Mouse (Mus musculus) brown adipose tissue, adult 24 weeks (tissue): ENCODE measurements around the gene Crebzf. TPM values are rescaled to one million over a fixed set of nuclear protein-coding genes. Genes with fewer than 3 reads are reported as not detected.
A peak's percentile ranks its signal among the peaks of the same experiment; 100 is the strongest.

Source experiments
- H3K27ac ChIP-seq: fragments of 200-500 bp; replicated peaks from 2 replicates; pipeline ENCODE4 v1.5.1; 2012; ENCODE audit warnings: low read depth, mild to moderate bottlenecking, low read length
- H3K4me1 ChIP-seq: fragments of 200-500 bp; 2 replicates; pipeline ENCODE4 v1.6.1; 2012; ENCODE audit warnings: low read length, mixed read lengths; ENCODE audit not compliant: control insufficient read depth, insufficient read depth, insufficient read length
- H3K4me3 ChIP-seq: fragments of 200-500 bp; 2 replicates; pipeline ENCODE4 v1.5.1; 2012; ENCODE audit warnings: low read depth, mild to moderate bottlenecking, low read length, moderate library complexity; ENCODE audit not compliant: insufficient read depth
- polyA plus RNA-seq: library from polyadenylated mRNA; stranded (reverse); fragments of >200 nt; gene quantifications from 2 replicates; pipeline ENCODE4 v1.2.4, GENCODE M21; 2012; ENCODE audit not compliant: missing spikeins, insufficient read depth, insufficient read length

Gene Crebzf
- 23.2 and 37.5 TPM in 2 replicates for polyA plus RNA-seq

DNA sequence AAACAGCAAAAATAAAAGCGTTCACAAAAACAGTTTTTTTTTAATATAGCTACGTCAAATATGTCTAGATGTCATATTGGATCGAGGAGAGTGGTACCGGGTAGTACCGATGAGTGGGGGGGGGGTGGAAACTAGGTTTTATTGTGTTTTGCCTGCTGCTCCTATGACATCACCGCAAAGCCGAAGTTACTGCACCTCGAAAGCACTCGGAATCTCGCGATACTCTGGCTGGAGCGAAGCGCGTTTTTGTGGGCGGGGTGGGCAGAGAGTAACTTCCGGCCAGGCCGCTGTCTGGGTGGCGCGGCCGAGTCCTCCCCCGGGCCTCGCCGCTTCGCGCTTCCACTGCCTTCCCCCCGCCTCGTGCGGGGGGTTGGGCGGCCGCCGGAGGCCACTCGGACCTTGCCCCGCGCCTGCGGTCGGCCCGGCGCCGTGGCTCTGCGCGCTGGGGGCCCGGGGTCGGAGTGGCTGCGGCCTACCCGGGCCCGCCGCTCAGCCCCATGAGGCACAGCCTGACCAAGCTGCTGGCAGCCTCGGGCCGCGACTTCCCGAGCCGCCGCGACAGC, at the start of gene Crebzf:
Crebzf (plus strand) TSS at position 212 of the 563 bp plus-strand sequence.
- peak within 1 kb of the TSS; percentile 100 for H3K4me3 ChIP-seq
- peak within 1 kb of the TSS; percentile 83 for H3K27ac ChIP-seq
- no peaks in the 10 kb centered on the region; the same call in 1 of the 2 replicates for H3K4me1 ChIP-seq

DNA sequence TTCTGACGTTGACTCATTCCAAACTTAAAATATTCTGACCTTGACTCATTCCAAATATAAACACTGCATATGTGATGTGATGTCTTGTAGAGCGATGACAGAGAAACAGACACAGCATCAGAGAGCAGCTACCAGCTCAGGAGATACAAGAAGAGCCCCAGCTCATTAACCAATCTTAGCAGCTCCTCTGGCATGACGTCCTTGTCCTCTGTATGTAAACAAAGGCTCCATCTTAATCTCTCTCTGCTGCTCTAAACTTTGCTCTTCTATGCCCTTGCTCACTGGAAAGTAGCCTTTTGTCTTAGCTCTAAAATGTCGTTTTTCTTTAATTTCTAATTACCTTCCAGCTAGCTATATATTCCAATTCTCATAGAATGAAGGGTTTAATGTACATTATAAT, 47.5 kb upstream of the Crebzf start:
- H3K4me3 ChIP-seq: no peak overlapping the region
- no peak overlapping the region for H3K27ac ChIP-seq
- H3K4me1 ChIP-seq: no peaks in the 10 kb centered on the region

DNA sequence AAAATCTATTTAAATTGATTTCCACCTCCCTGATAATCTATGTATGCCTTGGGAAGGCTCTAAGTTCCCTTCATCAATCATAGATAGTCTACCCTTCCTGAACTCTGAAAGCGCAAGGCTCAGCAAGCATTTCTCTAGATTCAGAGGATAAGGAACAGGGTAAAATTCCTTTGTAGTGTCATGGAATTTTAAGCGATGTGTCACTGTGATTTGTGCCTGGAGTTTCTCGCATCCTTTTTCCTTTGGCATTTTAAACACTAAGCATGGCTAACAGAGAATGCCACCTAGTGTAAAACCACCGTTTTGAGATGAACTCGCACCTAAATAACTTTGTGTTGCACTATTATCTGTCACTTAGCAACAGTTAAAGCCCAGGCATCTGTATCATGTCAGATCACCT, 46.6 kb upstream of the Crebzf start:
- Histone ChIP-seq H3K27ac (no peak overlapping the region), H3K4me3 (no peak overlapping the region)

GRCm38 (mm10) chr7:90409934-90410333, 32.6 kb upstream of the Crebzf start:
- Histone ChIP-seq H3K27ac (no peak overlapping the region), H3K4me3 (no peak overlapping the region), H3K4me1 (no peaks in the 10 kb centered on the region)

More for the DNA sequence above, 46.6 kb upstream of the Crebzf start:
- H3K4me1 ChIP-seq: no peaks in the 10 kb centered on the region

GRCm38 (mm10) chr7:90426020-90427001, 16.2 kb upstream of the Crebzf start, which contains the start of gene Ccdc89:
Gene Ccdc89, plus strand, starts transcription at chr7:90426577.
- Histone ChIP-seq H3K4me3 (peak within 1 kb of the TSS; percentile 60), H3K27ac (no peak within 1 kb of the TSS), H3K4me1 (0 out of 2 replicates have a peak, but pooled peaks cover 4% of the 10 kb centered on the region)

DNA sequence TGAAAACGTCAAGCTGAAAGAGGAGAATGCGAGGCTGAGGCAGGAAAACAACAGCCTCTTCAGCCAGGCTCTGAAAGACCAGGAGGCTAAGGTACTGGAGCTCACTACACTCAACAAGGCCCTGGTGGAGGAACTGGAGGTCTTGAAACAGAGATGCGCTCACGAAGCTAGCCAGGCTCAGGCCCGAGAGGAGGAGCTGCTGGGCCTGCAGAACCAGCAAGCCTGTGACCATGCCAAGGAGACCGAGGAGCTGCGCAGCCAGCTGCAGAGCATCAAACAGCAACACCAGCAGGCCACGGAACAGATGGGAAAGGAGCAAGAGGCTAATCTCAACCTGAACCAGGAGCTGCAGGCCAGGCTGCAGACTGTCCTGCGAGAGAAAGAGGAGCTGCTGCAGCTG, 15.5 kb upstream of the Crebzf start:
- Histone ChIP-seq H3K4me3 (peak overlapping the region; percentile 60; the same call in 1 of the 2 replicates), H3K4me1 (0 out of 2 replicates have a peak, but pooled peaks cover 4% of the 10 kb centered on the region), H3K27ac (no peak overlapping the region)

DNA sequence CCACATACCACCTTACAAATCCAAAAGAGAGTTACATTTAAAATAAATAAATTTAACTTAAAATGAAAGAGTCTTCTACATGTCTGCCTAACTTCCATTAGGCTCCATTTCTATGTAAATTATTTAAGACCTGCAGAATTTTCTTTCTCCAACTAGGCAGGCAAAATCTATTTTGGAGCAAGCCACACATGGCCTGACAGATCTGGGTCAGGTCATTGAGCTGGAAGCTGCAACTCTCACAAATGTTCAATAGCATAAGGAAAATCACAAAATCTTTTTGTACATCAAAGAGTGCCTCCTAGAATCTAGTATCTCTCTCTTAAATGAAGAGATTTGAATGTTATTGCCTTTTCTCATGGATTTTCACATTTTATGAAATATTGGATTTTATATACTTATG, 10.3 kb upstream of the Crebzf start:
- Histone ChIP-seq H3K4me3 (no peak overlapping the region), H3K4me1 (no peaks in the 10 kb centered on the region), H3K27ac (no peak overlapping the region)

GRCm38 (mm10) chr7:90440044-90440443, 2.5 kb upstream of the Crebzf start:
- no peak overlapping the region for H3K4me3 ChIP-seq
- H3K4me1 ChIP-seq: no peaks in the 10 kb centered on the region; the same call in 1 of the 2 replicates
- H3K27ac ChIP-seq: no peak overlapping the region

- no peaks in the 10 kb centered on the region; the same call in 1 of the 2 replicates for H3K4me1 ChIP-seq
- peak overlapping the region; percentile 40; the same call in 1 of the 2 replicates for H3K27ac ChIP-seq
- H3K4me3 ChIP-seq: peak overlapping the region; percentile 50
These were observed 459 bp upstream of the Crebzf start for GRCm38 (mm10) chr7:90442070-90442469.

DNA sequence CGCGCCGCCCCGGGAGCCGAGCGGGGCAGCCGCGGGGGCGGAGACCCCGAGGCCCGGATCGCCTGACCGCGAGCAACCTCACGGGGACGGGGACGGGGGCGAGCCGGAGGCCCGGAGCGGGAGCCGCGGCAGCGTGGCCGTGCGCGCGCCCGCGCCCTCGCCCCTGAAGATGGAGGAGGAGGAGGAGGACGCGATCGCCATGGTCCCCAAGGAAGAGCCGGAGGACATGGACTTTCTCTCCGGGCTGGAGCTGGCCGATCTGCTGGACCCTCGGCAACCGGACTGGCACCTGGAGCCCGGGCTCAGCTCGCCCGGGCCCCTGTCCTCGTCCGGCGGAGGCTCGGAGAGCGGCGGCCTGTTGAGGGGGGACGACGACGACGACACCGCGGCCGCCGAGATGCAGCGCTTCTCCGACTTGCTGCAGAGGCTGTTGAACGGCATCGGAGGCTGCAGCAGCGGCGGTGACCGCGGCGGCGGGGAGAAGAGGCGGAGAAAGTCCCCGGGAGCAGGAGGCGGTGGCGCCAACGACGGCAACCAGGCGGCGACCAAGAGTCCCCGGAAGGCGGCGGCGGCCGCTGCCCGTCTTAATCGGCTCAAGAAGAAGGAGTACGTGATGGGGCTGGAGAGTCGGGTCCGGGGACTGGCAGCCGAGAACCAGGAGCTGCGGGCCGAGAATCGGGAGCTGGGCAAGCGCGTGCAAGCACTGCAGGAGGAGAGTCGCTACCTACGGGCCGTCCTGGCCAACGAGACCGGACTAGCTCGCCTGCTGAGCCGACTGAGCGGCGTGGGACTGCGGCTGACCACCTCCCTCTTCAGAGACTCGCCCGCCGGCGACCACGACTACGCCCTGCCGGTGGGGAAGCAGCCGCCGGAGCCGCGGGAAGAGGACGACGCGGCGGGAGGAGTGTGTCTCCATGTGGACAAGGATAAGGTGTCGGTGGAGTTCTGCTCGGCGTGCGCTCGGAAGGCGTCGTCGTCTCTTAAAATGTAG, 867 bp downstream of the Crebzf start:
- H3K4me3 ChIP-seq: peak overlapping the region; percentile 100
- peak overlapping the region; percentile 83 for H3K27ac ChIP-seq
- no peaks in the 10 kb centered on the region; the same call in 1 of the 2 replicates for H3K4me1 ChIP-seq

- Histone ChIP-seq H3K27ac (peak overlapping the region; percentile 83), H3K4me1 (no peaks in the 10 kb centered on the region; the same call in 1 of the 2 replicates), H3K4me3 (peak overlapping the region; percentile 100)
These were observed 1.7 kb downstream of the Crebzf start for GRCm38 (mm10) chr7:90444206-90444605.

- Histone ChIP-seq H3K27ac (no peak overlapping the region), H3K4me1 (no peaks in the 10 kb centered on the region; the same call in 1 of the 2 replicates), H3K4me3 (peak overlapping the region; percentile 81)
These were observed 13.8 kb downstream of the Crebzf start for GRCm38 (mm10) chr7:90456149-90456844.

GRCm38 (mm10) chr7:90456845-90457468, 14.4 kb downstream of the Crebzf start, which contains the start of gene Tmem126a:
Gene Tmem126a, minus strand, starts transcription at chr7:90457229.
- H3K4me1 ChIP-seq: no peaks in the 10 kb centered on the region; the same call in 1 of the 2 replicates
- peak within 1 kb of the TSS; percentile 81 for H3K4me3 ChIP-seq
- H3K27ac ChIP-seq: peak within 1 kb of the TSS; percentile 87
